Mouse (Mus musculus) small intestine, adult 2 months (tissue): ENCODE measurements around the gene Fut11.

Experiments
- CTCF ChIP-seq: fragments of 200-500 bp; IDR thresholded peaks from 2 replicates; pipeline ENCODE4 v1.5.1; 2012; ENCODE audit warnings: low read depth, mild to moderate bottlenecking, control low read depth, inconsistent platforms, low read length, moderate library complexity, mixed read lengths; ENCODE audit not compliant: insufficient replicate concordance, insufficient read length; ENCODE audit errors: extremely low read depth
- POLR2A ChIP-seq: fragments of 200-500 bp; IDR thresholded peaks from 2 replicates; pipeline ENCODE4 v1.6.1; 2012; ENCODE audit warnings: low read depth, mild to moderate bottlenecking, control low read depth, inconsistent platforms, low read length, moderate library complexity

DNA sequence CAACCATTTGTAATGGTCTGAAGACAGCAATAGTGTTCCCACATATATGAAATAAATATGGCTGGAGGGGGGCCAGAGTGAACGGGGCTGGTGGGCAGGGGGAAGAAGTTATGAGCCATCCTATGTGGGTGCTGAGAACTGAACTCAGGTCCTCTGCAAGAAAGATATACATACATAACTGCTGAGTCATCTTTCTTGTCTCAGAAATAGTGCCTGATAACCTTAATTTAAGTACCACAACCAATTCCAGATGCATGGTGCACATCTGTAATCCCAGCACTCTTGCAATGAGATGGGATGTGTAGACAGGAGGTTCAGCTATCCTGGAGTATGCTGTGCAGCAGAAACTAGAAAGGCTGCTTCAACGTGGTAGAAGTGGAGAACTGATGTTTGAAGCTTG lies 13.0 kb upstream of the Fut11 start:
- TF ChIP-seq POLR2A: no peak
- TF ChIP-seq CTCF: no peak
